Mouse (Mus musculus) embryonic facial prominence, embryonic 12.5 days (tissue): ENCODE data around the gene C1ql3. TPM values are rescaled to one million over a fixed set of nuclear protein-coding genes. Genes with fewer than 3 reads are reported as not detected.

ENCODE experiments used
- polyA plus RNA-seq: library from polyadenylated mRNA; unstranded; fragments of >200 nt; fragmentation: Nextera tagmentation; extraction: Ambion mirVana; gene quantifications from 2 replicates; pipeline ENCODE4 v1.2.1, GENCODE M21; 2016

The C1ql3 gene
- polyA plus RNA-seq, 1 experiment from 2014 or later = 1.3 TPM

Other genes with a start within 250 kb of the C1ql3 start
- 12.9 and 13.0 TPM in 2 replicates for gene Pter, start 87.8 kb downstream of the C1ql3 start, polyA plus RNA-seq